21 mouse cellular contexts compared by ENCODE assay signal in genomic region chr8:123298301-123298700, GRCm38 (mm10). TPM values are rescaled to one million over a fixed set of nuclear protein-coding genes. Genes with fewer than 3 reads are reported as not detected.
DNase-seq lines count a peak whose midpoint lies in the region; ATAC-seq and TF ChIP-seq lines count a peak whose summit lies in the region.
"Had no signal": no experiment of that assay in that cellular context is flagged by ENCODE, and none has a peak within 500 bp of the region (broad histone marks: within the 10 kb centered on the region; RNA-seq: fewer than 3 reads in every experiment).

No protein-coding gene starts in this region.

- no peak overlapping the region for H3K27ac ChIP-seq in kidney, adult 2 months (ENCODE audit: insufficient read depth, low read depth, low read length)
- no peak overlapping the region for H3K27ac ChIP-seq in liver, adult 2 months (replicated peaks; ENCODE audit: insufficient read depth, low read depth, low read length)
- H3K27ac ChIP-seq: embryonic facial prominence, embryonic 15.5 days; forebrain, embryonic 15.5 days; heart, embryonic 10.5 days; hindbrain, embryonic 12.5 days had no signal

- 0 out of 2 replicates have a peak, but pooled peaks have one; percentile 16 for ATAC-seq in erythroblast, adult 5-6 weeks (replicated peaks; ENCODE audit: low FRiP score, poor library complexity, severe bottlenecking)
- ATAC-seq: CD4-positive, CD25-positive, alpha-beta regulatory T cell, adult 4 months; forebrain, embryonic 15.5 days had no signal

- 83% methylated on average over 11 of the region's 11 CpGs for WGBS in kidney, adult 2 months
- 23% methylated on average over 11 of the region's 11 CpGs for WGBS in liver, adult 2 months

- H3K9ac ChIP-seq in liver, adult 2 months (ENCODE audit: low read depth, low read length), result no peak overlapping the region
- H3K9ac ChIP-seq: embryonic facial prominence, embryonic 15.5 days; forebrain, embryonic 15.5 days; hindbrain, embryonic 12.5 days had no signal

- DNase-seq in kidney, adult 2 months, result peak; percentile 45
- no peak for DNase-seq in kidney, postnatal 14 days
- DNase-seq in liver, adult 2 months (ENCODE audit: extremely low read depth, low read depth, low spot score), result peak; percentile 84
- DNase-seq in liver (no peak), 416B (ENCODE audit: low read depth) (peak; percentile 84)
- DNase-seq in left cerebral cortex, postnatal 36 days (ENCODE audit: low spot score in 2 of 2), result no peak
- DNase-seq: adrenal gland, adult 8-10 months; adrenal gland, postnatal 36 days; cerebellum, adult 2 months; cerebellum, postnatal 10 days; gastrocnemius, postnatal 36 days; heart, adult 11 months; heart, postnatal 10 days; heart, postnatal 4 days had no signal

- no peaks in the 10 kb centered on the region for H3K27me3 ChIP-seq in kidney, adult 2 months (replicated peaks; ENCODE audit: control insufficient read depth, insufficient read depth, low read length)
- H3K27me3 ChIP-seq in liver, adult 2 months (ENCODE audit: control insufficient read depth, insufficient read depth, low read length), result no peaks in the 10 kb centered on the region
- H3K27me3 ChIP-seq: embryonic facial prominence, embryonic 15.5 days; forebrain, embryonic 15.5 days; hindbrain, embryonic 12.5 days had no signal

- H3K4me3 ChIP-seq in kidney, adult 2 months (ENCODE audit: insufficient read depth, low read depth, low read length), result no peak overlapping the region
- no peak overlapping the region for H3K4me3 ChIP-seq in liver, adult 2 months (ENCODE audit: insufficient read depth, low read depth, low read length)
- H3K4me3 ChIP-seq: embryonic facial prominence, embryonic 15.5 days; forebrain, embryonic 15.5 days; heart, embryonic 10.5 days; hindbrain, embryonic 12.5 days had no signal

- no peak; the same call in 1 of the 2 replicates for TF ChIP-seq CTCF in kidney, adult 2 months (conservative IDR thresholded peaks at IDR 0.05; ENCODE audit: insufficient read depth, insufficient read length, low read depth, low read length)
- peak; percentile 49 for TF ChIP-seq CTCF in liver, adult 2 months (IDR thresholded peaks at IDR 0.05; ENCODE audit: low read depth, low read length)

- intact Hi-C loops in left cerebral cortex, postnatal 36 days (cut with DNase I), result no loop called here

- H3K36me3 ChIP-seq in kidney, adult 2 months (ENCODE audit: control insufficient read depth, insufficient read depth, low read length), result no peaks in the 10 kb centered on the region
- no peaks in the 10 kb centered on the region for H3K36me3 ChIP-seq in liver, adult 2 months (ENCODE audit: control insufficient read depth, insufficient read depth, low read length)
- H3K36me3 ChIP-seq: forebrain, embryonic 15.5 days had no signal

- H3K79me2 ChIP-seq in liver, adult 2 months (ENCODE audit: control insufficient read depth, insufficient read depth, low read length), result no peaks in the 10 kb centered on the region

- TF ChIP-seq POLR2A in kidney, adult 2 months (IDR thresholded peaks at IDR 0.05; ENCODE audit: low read depth, low read length), result no peak
- no peak for TF ChIP-seq POLR2A in liver, adult 2 months (IDR thresholded peaks at IDR 0.05; ENCODE audit: extremely low read depth, insufficient read depth, low read length)

- H3K4me1 ChIP-seq in kidney, adult 2 months (ENCODE audit: control insufficient read depth, insufficient read depth, low read length), result no peaks in the 10 kb centered on the region
- no peaks in the 10 kb centered on the region for H3K4me1 ChIP-seq in liver, adult 2 months (ENCODE audit: control insufficient read depth, insufficient read depth, low read length)
- H3K4me1 ChIP-seq: embryonic facial prominence, embryonic 15.5 days; forebrain, embryonic 15.5 days; heart, embryonic 10.5 days; hindbrain, embryonic 12.5 days had no signal

RNA-seq across cellular contexts. Expression of gene Fanca, which starts 20.1 kb away (rescaled TPM):
- polyA plus RNA-seq in kidney, adult 2 months (2012; rRNA removed), result 15.9 and 19.2 TPM in 2 replicates
- 0.94 and 1.8 TPM in 2 replicates for total RNA-seq in liver, adult 2 months (2014; rRNA removed)
- 0.88 and 1.1 TPM in 2 replicates for polyA plus RNA-seq in liver, adult 2 months (2012; rRNA removed)
- total RNA-seq in erythroblast, adult 5-6 weeks (2015; ENCODE audit: low replicate concordance), result 2.3 and 16.5 TPM in 2 replicates
- 11.1 and 22.0 TPM in 2 replicates for total RNA-seq in erythroblast, adult 5-6 weeks (2017; ENCODE audit: low replicate concordance)
- total RNA-seq in left cerebral cortex, postnatal 36 days (2021), result 1 to 10 TPM; 2.7 TPM
- total RNA-seq: gastrocnemius, adult 8-10 months had no signal

RNA-seq across cellular contexts. Expression of gene Spire2, which starts 34.2 kb away (rescaled TPM):
- 6.0 and 7.2 TPM in 2 replicates for polyA plus RNA-seq in kidney, adult 2 months (2012; rRNA removed)
- under 0.01 and 0.07 TPM in 2 replicates for total RNA-seq in liver, adult 2 months (2014; rRNA removed)
- polyA plus RNA-seq in liver, adult 2 months (2012; rRNA removed), result 0.13 TPM in 1 of 2 replicates, not detected in the other
- not detected in 2 replicates for total RNA-seq in erythroblast, adult 5-6 weeks (2015; ENCODE audit: low replicate concordance)
- 0.09 TPM in 1 of 2 replicates, not detected in the other for total RNA-seq in erythroblast, adult 5-6 weeks (2017; ENCODE audit: low replicate concordance)
- total RNA-seq in left cerebral cortex, postnatal 36 days (2021), result 10 to 100 TPM; 14.8 to 18.2 TPM
- polyA plus RNA-seq: CD4-positive, CD25-positive, alpha-beta regulatory T cell, adult 4 months had no signal

RNA-seq across cellular contexts. Expression of gene Vps9d1, which starts 44.2 kb away (rescaled TPM):
- 42.7 and 79.9 TPM in 2 replicates for polyA plus RNA-seq in kidney, adult 2 months (2012; rRNA removed)
- 5.6 and 6.6 TPM in 2 replicates for total RNA-seq in liver, adult 2 months (2014; rRNA removed)
- polyA plus RNA-seq in liver, adult 2 months (2012; rRNA removed), result 40.9 and 48.8 TPM in 2 replicates
- 3.6 and 5.2 TPM in 2 replicates for total RNA-seq in erythroblast, adult 5-6 weeks (2015; ENCODE audit: low replicate concordance)
- 6.6 and 9.8 TPM in 2 replicates for total RNA-seq in erythroblast, adult 5-6 weeks (2017; ENCODE audit: low replicate concordance)
- total RNA-seq in left cerebral cortex, postnatal 36 days (2021), result 10 to 100 TPM; 56.1 to 67.6 TPM

RNA-seq across cellular contexts. Expression of gene Zfp276, which starts 44.3 kb away (rescaled TPM):
- polyA plus RNA-seq in kidney, adult 2 months (2012; rRNA removed), result 22.4 and 29.9 TPM in 2 replicates
- 21.3 and 26.3 TPM in 2 replicates for total RNA-seq in liver, adult 2 months (2014; rRNA removed)
- polyA plus RNA-seq in liver, adult 2 months (2012; rRNA removed), result 17.7 and 24.5 TPM in 2 replicates
- 6.0 and 8.8 TPM in 2 replicates for total RNA-seq in erythroblast, adult 5-6 weeks (2015; ENCODE audit: low replicate concordance)
- total RNA-seq in erythroblast, adult 5-6 weeks (2017; ENCODE audit: low replicate concordance), result 9.3 and 12.4 TPM in 2 replicates
- total RNA-seq in left cerebral cortex, postnatal 36 days (2021), result 10 to 100 TPM; 19.2 to 24.8 TPM

Comparison
In these comparisons a context has a peak if more than half of its experiments do, and no peak if none do; other contexts are left out.
1. DNase-seq: peak in kidney, adult 2 months (single experiment), liver, adult 2 months (single experiment) and 416B (single experiment); none in kidney, postnatal 14 days (single experiment), liver (single experiment) and left cerebral cortex, postnatal 36 days (0 of 2).
2. RNA of gene Spire2, which starts 34.2 kb away (total RNA-seq): 14.8 to 18.2 TPM in left cerebral cortex, postnatal 36 days; 0.09 TPM in erythroblast, adult 5-6 weeks and under 0.01 to 0.07 TPM in liver, adult 2 months; every median in the first group is over 10 times any median in the second.